In genomic region chr5:15838108-15838972, GRCm38 (mm10) we compare ENCODE assay signal across 9 mouse cellular contexts.
DNase-seq lines count a peak whose midpoint lies in the region; ATAC-seq and TF ChIP-seq lines count a peak whose summit lies in the region.
"Had no signal": no experiment of that assay in that cellular context is flagged by ENCODE, and none has a peak within 500 bp of the region (broad histone marks: within the 10 kb centered on the region; RNA-seq: fewer than 3 reads in every experiment).

No protein-coding gene starts in this region.

- no peaks in the 10 kb centered on the region for H3K27me3 ChIP-seq in forebrain, embryonic 11.5 days (ENCODE audit: control insufficient read depth, insufficient read depth, low read length)
- H3K27me3 ChIP-seq in lung, embryonic 15.5 days: no peaks in the 10 kb centered on the region
- H3K27me3 ChIP-seq: liver, embryonic 13.5 days had no signal

- H3K36me3 ChIP-seq in forebrain, embryonic 11.5 days (ENCODE audit: control insufficient read depth, insufficient read depth, low read length): no peaks in the 10 kb centered on the region
- no peaks in the 10 kb centered on the region for H3K36me3 ChIP-seq in lung, embryonic 15.5 days
- H3K36me3 ChIP-seq: liver, embryonic 13.5 days had no signal

- H3K4me2 ChIP-seq in forebrain, embryonic 11.5 days (ENCODE audit: low read depth, low read length, severe bottlenecking): no peak overlapping the region
- no peak overlapping the region for H3K4me2 ChIP-seq in lung, embryonic 15.5 days
- H3K4me2 ChIP-seq: liver, embryonic 13.5 days had no signal

- H3K9me3 ChIP-seq in forebrain, embryonic 11.5 days (ENCODE audit: control insufficient read depth, low read length): no peaks in the 10 kb centered on the region
- no peaks in the 10 kb centered on the region for H3K9me3 ChIP-seq in lung, embryonic 15.5 days
- H3K9me3 ChIP-seq: liver, embryonic 13.5 days had no signal

- no peaks in the 10 kb centered on the region for H3K4me1 ChIP-seq in forebrain, embryonic 11.5 days (replicated peaks; ENCODE audit: control insufficient read depth, insufficient read depth, low read length)
- H3K4me1 ChIP-seq in lung, embryonic 15.5 days: no peaks in the 10 kb centered on the region
- H3K4me1 ChIP-seq: liver, embryonic 13.5 days had no signal

- DNase-seq in ES-CJ7 (ENCODE audit: low read depth, low spot score): peak; percentile 81
- peak; percentile 92 for DNase-seq in brain, embryonic 14.5 days (ENCODE audit: low read depth)
- peak; percentile 72 for DNase-seq in forebrain, embryonic 11.5 days (ENCODE audit: low spot score)
- peak; percentile 75 for DNase-seq in heart, postnatal 4 days
- DNase-seq in layer of hippocampus, adult 18-20 months (ENCODE audit: low spot score in 2 of 2): peak; percentile 32 to 84
- DNase-seq in retina, embryonic 14.5 days (ENCODE audit: low spot score): peak; percentile 90
- no peak for DNase-seq in B cell, adult 2 months
- DNase-seq: liver, embryonic 13.5 days had no signal

- no peak overlapping the region for H3K27ac ChIP-seq in forebrain, embryonic 11.5 days (ENCODE audit: low read depth, low read length)
- H3K27ac ChIP-seq in lung, embryonic 15.5 days: no peak overlapping the region
- H3K27ac ChIP-seq: liver, embryonic 13.5 days had no signal

- no peak overlapping the region for H3K4me3 ChIP-seq in forebrain, embryonic 11.5 days (ENCODE audit: low read depth, low read length)
- no peak overlapping the region for H3K4me3 ChIP-seq in lung, embryonic 15.5 days
- H3K4me3 ChIP-seq: liver, embryonic 13.5 days had no signal

- TF ChIP-seq POLR2A in brain, embryonic 14.5 days (IDR thresholded peaks at IDR 0.05; ENCODE audit: borderline replicate concordance, extremely low read depth, insufficient read depth, insufficient read length, poor library complexity, severe bottlenecking): no peak

- WGBS in forebrain, embryonic 11.5 days: 37% methylated on average over 17 of the region's 17 CpGs
- 28% methylated on average over 17 of the region's 17 CpGs for WGBS in lung, embryonic 15.5 days

- TF ChIP-seq CTCF in brain, embryonic 14.5 days (IDR thresholded peaks at IDR 0.05; ENCODE audit: borderline replicate concordance, extremely low read depth, insufficient read depth, insufficient read length): peak; percentile 87

- peak; percentile 82 for ATAC-seq in forebrain, embryonic 11.5 days (replicated peaks; ENCODE audit: low FRiP score)
- ATAC-seq in lung, embryonic 15.5 days (ENCODE audit: borderline replicate concordance, extremely low read depth, low FRiP score, low TSS enrichment): peak; percentile 80

- no peak overlapping the region for H3K9ac ChIP-seq in forebrain, embryonic 11.5 days (ENCODE audit: low read length)
- no peak overlapping the region for H3K9ac ChIP-seq in lung, embryonic 15.5 days
- H3K9ac ChIP-seq: liver, embryonic 13.5 days had no signal

Comparison
In these comparisons a context has a peak if more than half of its experiments do, and no peak if none do; other contexts are left out.
1. DNase-seq: peak in ES-CJ7 (single experiment), brain, embryonic 14.5 days (single experiment), forebrain, embryonic 11.5 days (single experiment), heart, postnatal 4 days (single experiment), layer of hippocampus, adult 18-20 months (2 of 2) and retina, embryonic 14.5 days (single experiment); none in B cell, adult 2 months (0 of 2).